Mouse (Mus musculus): ENCODE results near the gene Tssk3.

- no peak for TF ChIP-seq CTCF (IDR thresholded peaks at IDR 0.05; ENCODE audit: low read depth)
- TF ChIP-seq EP300 (IDR thresholded peaks at IDR 0.05; ENCODE audit: low read depth): no peak
Measured at GRCm38 (mm10) chr4:129513086-129513767, 22.4 kb upstream of the Tssk3 start, which contains the start of gene Marcksl1.

All from liver, postnatal 0 days (tissue).